Mouse (Mus musculus) ES-E14 (cell line): ENCODE measurements around the gene Cubn.

Source experiments
- CHD2 ChIP-seq: IDR thresholded peaks from 2 replicates; pipeline ENCODE4 v1.6.1; 2014; ENCODE audit warnings: mild to moderate bottlenecking, low read depth, low read length, inconsistent platforms
- HCFC1 ChIP-seq: IDR thresholded peaks from 2 replicates; pipeline ENCODE4 v1.6.1; 2012; ENCODE audit warnings: low read length, inconsistent platforms, borderline replicate concordance; ENCODE audit not compliant: insufficient read depth
- MAFK ChIP-seq: IDR thresholded peaks from 2 replicates; pipeline ENCODE4 v1.6.1; 2014; ENCODE audit warnings: mild to moderate bottlenecking, low read depth, low read length, inconsistent platforms; ENCODE audit not compliant: insufficient read depth
- ZC3H11A ChIP-seq: IDR thresholded peaks from 2 replicates; pipeline ENCODE4 v1.6.1; 2012; ENCODE audit warnings: low read depth, mild to moderate bottlenecking, inconsistent platforms, low read length, borderline replicate concordance
- ZNF384 ChIP-seq: IDR thresholded peaks from 2 replicates; pipeline ENCODE4 v1.6.1; 2012; ENCODE audit warnings: low read depth, low read length, inconsistent platforms

DNA sequence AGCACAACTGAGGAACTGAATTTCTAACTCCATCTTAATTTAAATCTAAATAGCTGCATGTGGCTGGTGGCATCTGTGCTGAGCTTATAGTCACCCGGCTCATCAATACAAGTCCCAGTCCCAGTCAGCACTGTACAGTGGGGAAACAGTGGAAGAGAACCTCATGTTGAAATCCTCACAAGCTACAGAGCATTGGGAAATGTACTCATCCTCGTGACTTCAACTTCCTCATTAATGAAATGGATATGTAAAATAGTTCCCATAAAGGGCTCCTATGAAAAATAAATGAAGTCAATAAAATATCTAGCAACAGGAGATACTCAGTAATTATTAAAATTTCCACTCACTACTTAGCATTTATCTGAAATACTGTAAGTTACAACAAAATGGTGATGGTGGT lies 46.6 kb upstream of the Cubn start:
- TF ChIP-seq CHD2 (no peak), MAFK (no peak), HCFC1 (no peak), ZNF384 (no peak), ZC3H11A (no peak)
